Mouse (Mus musculus) heart, postnatal 0 days (tissue): ENCODE data around the gene Gabbr2. TPM values are rescaled to one million over a fixed set of nuclear protein-coding genes. Genes with fewer than 3 reads are reported as not detected.

ENCODE experiments used
- ATAC-seq: fragments of 200-750 bp; cut with Nextera tagmentation; 2 replicates; pipeline ENCODE4 v1.8.0; 2017; ENCODE audit warnings: low read depth, moderate number of reproducible peaks, moderate library complexity; ENCODE audit not compliant: insufficient read depth
- DNase-seq: peaks from one replicate; pipeline ENCODE4 v3.0.0-alpha.2; 2016; ENCODE audit warnings: low spot score
- H3K27ac ChIP-seq: fragments of 300-500 bp; sonication (generic); 2 replicates; pipeline ENCODE4 v1.5.1; 2014; ENCODE audit warnings: low read depth, mild to moderate bottlenecking
- H3K27me3 ChIP-seq: fragments of 300-500 bp; sonication (generic); 2 replicates; pipeline ENCODE4 v1.6.1; 2014; ENCODE audit warnings: low read length, mixed read lengths; ENCODE audit not compliant: control insufficient read depth, insufficient read depth
- H3K36me3 ChIP-seq: fragments of 300-500 bp; sonication (generic); replicated peaks from 2 replicates; pipeline ENCODE4 v1.6.1; 2014; ENCODE audit warnings: low read length, mixed read lengths; ENCODE audit not compliant: control insufficient read depth, insufficient read depth
- H3K4me1 ChIP-seq: fragments of 300-500 bp; sonication (generic); 2 replicates; pipeline ENCODE4 v1.6.1; 2014; ENCODE audit warnings: antibody characterized with exemption; ENCODE audit not compliant: control insufficient read depth, insufficient read depth
- H3K4me2 ChIP-seq: fragments of 300-500 bp; sonication (generic); 2 replicates; pipeline ENCODE4 v1.6.1; 2014; ENCODE audit warnings: low read depth, mild to moderate bottlenecking, low read length, moderate library complexity
- H3K4me3 ChIP-seq: fragments of 300-500 bp; sonication (generic); 2 replicates; pipeline ENCODE4 v1.5.1; 2014; ENCODE audit warnings: low read depth, low read length
- H3K9ac ChIP-seq: fragments of 300-500 bp; sonication (generic); replicated peaks from 2 replicates; pipeline ENCODE4 v1.6.1; 2014; ENCODE audit warnings: low read depth, low read length, mixed read lengths
- H3K9me3 ChIP-seq: fragments of 300-500 bp; sonication (generic); replicated peaks from 2 replicates; pipeline ENCODE4 v1.6.1; 2016; ENCODE audit warnings: low read length; ENCODE audit not compliant: control insufficient read depth
- CTCF ChIP-seq: IDR thresholded peaks from 2 replicates; pipeline ENCODE4 v1.5.1; 2016; ENCODE audit warnings: antibody characterized with exemption, control low read depth, low read depth
- EP300 ChIP-seq: IDR thresholded peaks from 2 replicates; pipeline ENCODE4 v1.6.1; 2016; ENCODE audit warnings: antibody characterized with exemption, low read depth
- WGBS: fragments of 180-500 bp; shearing (Covaris S2); extraction: QIAGEN DNeasy Blood & Tissue Kit; methylation state at CpG from one replicate; pipeline ENCODE4 v1.1.7; 2014; 5-methylcytosine and 5-hydroxymethylcytosine counted together
- polyA plus RNA-seq: library from polyadenylated mRNA; unstranded; fragments of >200 nt; fragmentation: Nextera tagmentation; extraction: Ambion mirVana; gene quantifications from 2 replicates; pipeline ENCODE4 v1.2.1, GENCODE M21; 2015
- total RNA-seq: library from RNA; depleted of rRNA; stranded (reverse); fragments of >200 nt; gene quantifications from 2 replicates; pipeline ENCODE4 v1.2.3, GENCODE M21; 2014; ENCODE audit warnings: low replicate concordance

The Gabbr2 gene
- total and polyA plus RNA-seq, 2 experiments from 2014 or later = 0.07 TPM; not detected in 1

- no peaks in the 10 kb centered on the region for H3K9me3 ChIP-seq
- ATAC-seq (no peak), DNase-seq (no peak)
- no peaks in the 10 kb centered on the region for H3K36me3 ChIP-seq
- no peak overlapping the region for H3K4me2 ChIP-seq
- H3K4me1 ChIP-seq = peaks cover 5% of the 10 kb centered on the region; the same call in 1 of the 2 replicates
- no peak overlapping the region for H3K9ac ChIP-seq
- H3K27ac ChIP-seq = no peak overlapping the region
- TF ChIP-seq CTCF (no peak), EP300 (no peak)
- H3K27me3 ChIP-seq = peaks cover 21% of the 10 kb centered on the region
- 60% methylated on average over 1 of the region's 1 CpGs for WGBS
- no peak overlapping the region for H3K4me3 ChIP-seq
These were observed 336.4 kb downstream of the Gabbr2 start for GRCm38 (mm10) chr4:46655298-46655697.

DNA sequence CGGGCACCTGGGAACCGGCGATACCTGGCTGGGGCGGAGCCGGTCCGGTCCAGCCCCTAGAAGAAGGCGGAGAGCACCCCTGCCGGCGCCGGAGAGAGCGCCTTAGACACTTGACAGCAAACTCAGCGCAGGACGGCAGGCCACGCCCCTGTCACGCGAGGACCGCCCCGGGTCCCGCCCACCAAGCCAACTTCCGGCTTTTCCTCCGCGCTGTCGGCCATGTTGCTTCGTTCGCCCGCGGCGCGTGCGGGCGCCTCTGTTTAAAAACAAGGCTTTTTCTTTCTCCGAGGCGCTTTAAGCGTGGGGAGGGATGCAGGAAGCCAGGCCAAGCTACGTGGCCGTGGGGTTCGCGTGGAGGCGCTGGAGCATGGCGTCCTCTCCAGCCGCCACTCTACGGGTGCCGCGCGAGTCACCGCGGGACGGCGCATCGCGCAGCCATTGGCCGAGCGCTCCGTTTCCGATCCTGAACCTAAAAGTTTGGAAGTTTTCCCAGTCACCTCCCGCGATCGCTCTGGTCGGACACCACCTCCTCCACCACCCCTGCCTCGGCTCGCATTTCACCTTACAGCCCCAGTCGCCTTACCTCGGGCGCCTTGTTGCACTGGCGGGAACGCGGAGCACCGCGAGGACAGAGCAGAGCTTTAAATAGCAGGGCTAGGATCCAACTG lies 341.5 kb downstream of the Gabbr2 start, which contains the start of gene Tbc1d2:
Gene Tbc1d2, minus strand, starts transcription at position 124 of the 668 bp plus-strand sequence.
- peak within 1 kb of the TSS; percentile 74 for H3K4me3 ChIP-seq
- peak within 1 kb of the TSS; percentile 57 for H3K9ac ChIP-seq
- under 1% methylated on average over 69 of the region's 69 CpGs for WGBS
- DNase-seq = peak; percentile 88
- peaks cover 28% of the 10 kb centered on the region for H3K27me3 ChIP-seq
- no peaks in the 10 kb centered on the region for H3K9me3 ChIP-seq
- H3K36me3 ChIP-seq = no peaks in the 10 kb centered on the region
- peak; percentile 37; the same call in 1 of the 2 replicates for TF ChIP-seq CTCF
- peak; percentile 53; the same call in 1 of the 2 replicates for TF ChIP-seq EP300
- H3K27ac ChIP-seq = peak within 1 kb of the TSS; percentile 80
- H3K4me1 ChIP-seq = peaks cover 12% of the 10 kb centered on the region
- ATAC-seq = peak; percentile 96
- peak within 1 kb of the TSS; percentile 90 for H3K4me2 ChIP-seq

- H3K9me3 ChIP-seq = no peaks in the 10 kb centered on the region
- peaks cover 28% of the 10 kb centered on the region for H3K27me3 ChIP-seq
- peaks cover 12% of the 10 kb centered on the region for H3K4me1 ChIP-seq
- TF ChIP-seq CTCF = no peak
- TF ChIP-seq EP300 = no peak
- H3K27ac ChIP-seq = no peak overlapping the region
- WGBS = 58% methylated on average over 4 of the region's 4 CpGs
- H3K9ac ChIP-seq = 0 out of 2 replicates have a peak overlapping the region, but pooled peaks have one; percentile 40
- DNase-seq (no peak), ATAC-seq (no peak)
- H3K4me2 ChIP-seq = peak overlapping the region; percentile 90
- no peaks in the 10 kb centered on the region for H3K36me3 ChIP-seq
- H3K4me3 ChIP-seq = peak overlapping the region; percentile 74
These were observed 342.5 kb downstream of the Gabbr2 start for GRCm38 (mm10) chr4:46649161-46649560.

DNA sequence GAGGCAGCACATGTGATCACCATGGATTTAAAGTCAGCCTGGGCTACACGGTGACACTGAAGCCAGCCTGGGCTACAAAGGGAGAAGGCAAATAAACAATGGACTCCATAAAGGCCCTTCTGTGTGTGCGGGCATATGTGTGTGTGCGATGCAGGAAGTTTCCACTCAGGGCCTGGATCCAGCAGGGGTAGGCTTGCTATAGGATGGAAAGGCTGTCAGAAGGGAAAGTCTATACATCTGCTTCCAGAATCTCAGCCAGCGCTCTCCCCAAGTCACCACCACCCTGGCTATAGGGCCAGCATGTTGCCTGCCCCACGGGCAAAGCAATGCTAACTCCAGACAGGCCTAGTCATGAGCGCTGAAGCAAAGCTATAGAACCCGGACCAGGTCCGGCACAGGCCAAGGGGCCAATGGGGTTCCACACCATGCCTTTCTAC lies 348.0 kb downstream of the Gabbr2 start:
- Histone ChIP-seq H3K9ac (no peak overlapping the region), H3K4me2 (no peak overlapping the region), H3K9me3 (no peaks in the 10 kb centered on the region), H3K4me1 (0 out of 2 replicates have a peak, but pooled peaks cover 7% of the 10 kb centered on the region), H3K27me3 (peaks cover under 1% of the 10 kb centered on the region; the same call in 1 of the 2 replicates), H3K36me3 (no peaks in the 10 kb centered on the region), H3K4me3 (no peak overlapping the region), H3K27ac (peak overlapping the region; percentile 72)
- TF ChIP-seq EP300 = no peak
- DNase-seq = no peak
- no peak; the same call in 1 of the 2 replicates for ATAC-seq
- 80% methylated on average over 8 of the region's 8 CpGs for WGBS

DNA sequence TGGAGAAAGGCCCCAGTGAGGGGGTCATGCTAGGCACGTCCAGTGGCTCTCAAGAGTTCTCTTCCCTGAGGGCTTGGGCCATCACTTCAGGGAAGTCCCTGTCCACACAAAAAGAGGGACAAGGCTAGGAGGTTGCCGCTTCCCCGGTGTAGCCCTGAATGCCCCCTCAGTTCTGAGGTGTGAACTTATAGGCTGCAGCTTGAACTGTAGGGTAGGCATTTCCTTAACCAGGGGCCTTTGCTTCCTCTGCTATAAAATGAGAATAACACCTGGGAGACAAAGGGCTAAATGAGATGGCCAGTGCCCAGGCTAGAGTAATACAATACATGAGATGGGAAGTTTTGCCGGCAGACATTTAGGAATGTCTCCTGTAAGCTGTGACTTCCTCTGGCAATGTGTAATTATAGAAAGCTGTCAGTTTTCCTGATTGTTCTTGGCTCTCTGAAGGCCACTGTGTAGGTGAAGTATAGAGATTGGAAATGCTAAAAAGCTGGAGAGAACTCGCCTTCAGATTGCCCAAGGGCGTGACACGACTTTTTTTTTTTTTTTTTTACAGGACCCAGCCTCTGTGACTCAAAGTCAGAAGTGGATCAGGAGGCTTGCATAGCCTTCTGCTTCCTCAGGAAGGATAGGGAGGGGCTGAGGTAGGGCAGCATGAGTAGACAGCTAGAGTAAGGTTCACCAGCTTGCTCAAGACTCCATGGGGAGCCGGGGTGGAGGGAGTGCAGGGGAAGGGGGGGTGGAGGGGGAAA lies 348.6 kb downstream of the Gabbr2 start:
- DNase-seq (peak; percentile 16), ATAC-seq (peak; percentile 79)
- H3K27ac ChIP-seq = peak overlapping the region; percentile 83
- H3K36me3 ChIP-seq = no peaks in the 10 kb centered on the region
- H3K4me3 ChIP-seq = no peak overlapping the region
- WGBS = 46% methylated on average over 8 of the region's 8 CpGs
- H3K4me1 ChIP-seq = 0 out of 2 replicates have a peak, but pooled peaks cover 7% of the 10 kb centered on the region
- TF ChIP-seq CTCF = no peak
- no peak for TF ChIP-seq EP300
- H3K27me3 ChIP-seq = no peaks in the 10 kb centered on the region
- H3K9ac ChIP-seq = no peak overlapping the region
- H3K4me2 ChIP-seq = no peak overlapping the region
- no peaks in the 10 kb centered on the region for H3K9me3 ChIP-seq
